Mouse (Mus musculus) adrenal gland, postnatal 36 days (tissue): ENCODE results near the gene Stox1. TPM values are rescaled to one million over a fixed set of nuclear protein-coding genes. Genes with fewer than 3 reads are reported as not detected.

Source experiments
- DNase-seq, 2 experiments: peaks; one replicate each; pipeline ENCODE4 v3.0.0; 2021; ENCODE audit warnings: mixed read lengths in 1 of 2
- microRNA-seq: library from miRNA; unstranded; fragments of <30 nt; microRNA quantifications from one replicate; pipeline ENCODE4 v1.2.0, GENCODE M21; 2021
- total RNA-seq, 2 experiments: library from RNA; stranded (reverse); gene quantifications; 2 replicates each; pipeline ENCODE4 v1.2.3; 2021

Gene Stox1
- total RNA-seq, 2 experiments from 2014 or later = 0.46 to 0.70 TPM

DNA sequence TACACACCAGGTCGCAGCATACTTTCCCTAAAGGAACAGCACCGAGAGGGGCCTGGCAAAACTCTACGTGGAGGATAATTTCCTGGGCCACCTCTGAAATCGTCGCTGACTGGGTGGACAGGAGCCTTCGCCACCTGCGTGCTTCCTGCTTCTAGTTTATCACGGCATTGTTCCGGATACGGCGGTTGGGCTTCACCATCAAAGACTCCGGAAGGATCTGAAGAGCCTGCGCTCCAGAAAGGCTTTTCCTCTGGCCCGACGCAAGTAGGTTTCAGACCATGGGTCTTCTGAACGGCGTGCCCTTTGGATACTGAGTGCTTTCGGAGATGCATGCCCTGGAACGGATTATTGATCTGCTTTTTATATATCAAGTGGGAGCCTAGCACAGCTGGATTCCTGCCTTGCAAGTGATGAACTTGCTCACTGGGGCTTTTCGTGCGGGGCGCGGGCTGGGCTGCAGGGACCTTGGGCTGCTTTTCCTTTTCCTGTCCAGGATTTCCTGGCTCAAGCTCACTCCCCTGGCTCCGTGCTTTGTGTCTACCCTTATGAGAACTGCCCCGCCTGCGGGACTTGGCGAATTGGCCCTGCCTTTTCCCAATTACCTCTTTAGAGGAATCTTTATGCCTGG, 60.9 kb downstream of the Stox1 start:
- DNase-seq = peak; percentile 57 to 68

- no peak for DNase-seq
These were observed 61.8 kb downstream of the Stox1 start for GRCm38 (mm10) chr10:62664171-62664570.

DNA sequence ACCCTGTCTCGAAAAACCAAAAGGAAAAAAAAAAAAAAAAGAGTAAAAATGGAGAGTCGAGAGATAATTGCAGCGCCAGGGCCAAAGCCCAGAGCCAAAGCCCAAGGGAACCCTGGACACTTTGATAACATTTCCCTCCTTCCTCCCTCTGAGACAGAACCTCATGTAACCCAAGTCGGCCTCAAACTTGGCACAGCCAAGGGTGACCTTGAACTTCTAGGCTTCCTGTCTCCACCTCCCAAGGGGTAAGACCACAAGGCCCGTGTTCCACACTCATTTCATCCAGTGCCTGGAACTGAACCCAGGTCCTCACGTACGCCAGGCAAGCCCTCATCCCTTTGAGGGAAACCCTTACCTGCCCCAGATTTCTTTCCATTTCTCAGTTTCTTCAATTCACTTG, 69.2 kb downstream of the Stox1 start:
- peak; percentile 18 to 19 for DNase-seq

DNA sequence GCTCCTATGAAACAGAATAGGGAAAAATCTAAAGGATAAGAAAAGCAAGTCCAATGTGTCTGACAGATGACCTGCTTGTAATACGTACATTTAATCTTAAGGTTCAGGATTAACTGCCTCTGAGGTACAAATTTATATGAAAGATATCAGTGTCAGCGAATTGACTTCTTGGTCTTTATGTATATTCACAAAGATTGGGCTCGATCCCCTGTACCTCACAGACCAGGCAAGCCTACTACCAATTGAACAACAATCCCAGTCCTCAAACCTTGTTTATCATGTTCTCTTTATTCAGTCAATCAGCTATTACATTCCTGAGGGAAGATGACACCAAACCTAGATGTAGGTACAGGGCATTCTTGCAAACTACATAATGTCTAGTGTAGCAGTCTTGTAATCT, 74.0 kb downstream of the Stox1 start:
- DNase-seq = no peak

- peak; percentile 99 for DNase-seq
These were observed 74.8 kb downstream of the Stox1 start, which contains the start of gene Ddx50 for GRCm38 (mm10) chr10:62650881-62651810. Gene Ddx50 (minus strand): TSS chr10:62651218.

GRCm38 (mm10) chr10:62650358-62650782, 75.6 kb downstream of the Stox1 start:
- no peak for DNase-seq

Small RNA genes within 50 kb of the gene (microRNA-seq; reads per million reads assigned to microRNA genes)
- not detected for gene Mir7215

Other genes with a start within 250 kb of the Stox1 start
- gene Vps26a, start 239.3 kb downstream of the Stox1 start, total RNA-seq = 10 to 100 TPM; 50.6 to 59.9 TPM
- 10 to 100 TPM; 40.5 to 65.4 TPM for gene Srgn, start 198.7 kb downstream of the Stox1 start, total RNA-seq
- gene Kif1bp, start 147.7 kb downstream of the Stox1 start, total RNA-seq = 10 to 100 TPM; 54.4 to 56.1 TPM
- 10 to 100 TPM; 70.3 to 85.0 TPM for gene Ddx21, start 123.8 kb downstream of the Stox1 start, total RNA-seq
- 100 to 1,000 TPM; 121 to 124 TPM for gene Ddx50, start 74.9 kb downstream of the Stox1 start, total RNA-seq
- gene Ccar1, start 66.2 kb upstream of the Stox1 start, total RNA-seq = 10 to 100 TPM; 56.2 to 74.1 TPM
- gene Tet1, start 182.9 kb upstream of the Stox1 start, total RNA-seq = 1 to 10 TPM; 2.1 to 4.7 TPM
- 10 to 100 TPM; 33.5 to 49.0 TPM for gene Slc25a16, start 194.5 kb upstream of the Stox1 start, total RNA-seq
- 1 to 10 TPM; 1.2 to 1.7 TPM for gene Dna2, start 220.9 kb upstream of the Stox1 start, total RNA-seq